Mouse (Mus musculus): ENCODE results near the gene 6330403K07Rik.

DNA sequence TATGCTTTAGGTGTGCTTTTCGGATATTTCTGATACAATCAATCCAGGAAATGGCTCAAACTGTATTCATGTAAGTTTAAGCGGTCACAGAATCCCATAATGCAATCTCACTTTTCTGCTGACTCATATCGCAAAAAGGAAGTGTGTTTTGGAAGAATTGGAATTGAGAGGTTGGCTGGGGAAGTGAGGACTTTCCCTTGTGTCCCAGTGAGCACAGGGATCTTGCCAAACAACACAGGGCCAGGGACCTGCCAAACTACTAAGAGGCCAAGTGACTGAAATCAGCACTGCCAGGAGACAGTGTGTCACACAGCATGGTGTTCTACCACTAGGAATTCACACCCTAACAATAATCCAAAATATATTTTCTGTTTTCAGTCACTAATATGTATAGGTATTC is 25.0 kb downstream of the 6330403K07Rik start:
- TF ChIP-seq CTCF (IDR thresholded peaks at IDR 0.05) = no peak
- peak; percentile 22; the same call in 1 of the 2 replicates for TF ChIP-seq POLR2A (IDR thresholded peaks at IDR 0.05; ENCODE audit: insufficient read depth, low read depth, low read length)
